10 mouse cellular contexts compared by ENCODE assay signal in genomic region chr9:50900026-50900920, GRCm38 (mm10). TPM values are rescaled to one million over a fixed set of nuclear protein-coding genes. Genes with fewer than 3 reads are reported as not detected.
DNase-seq lines count a peak whose midpoint lies in the region; ATAC-seq lines count a peak whose summit lies in the region.
"Had no signal": no experiment of that assay in that cellular context is flagged by ENCODE, and none has a peak within 500 bp of the region (broad histone marks: within the 10 kb centered on the region; RNA-seq: fewer than 3 reads in every experiment).

No protein-coding gene starts in this region.

- H3K27ac ChIP-seq in limb, embryonic 12.5 days, result peak overlapping the region; percentile 60
- no peak overlapping the region for H3K27ac ChIP-seq in limb, embryonic 10.5 days
- H3K27ac ChIP-seq in forebrain, embryonic 16.5 days (ENCODE audit: low read length), result no peak overlapping the region
- H3K27ac ChIP-seq in limb, embryonic 15.5 days, result peak overlapping the region; percentile 34; the same call in 1 of the 2 replicates

- H3K4me2 ChIP-seq in limb, embryonic 12.5 days, result no peak overlapping the region
- no peak overlapping the region for H3K4me2 ChIP-seq in forebrain, embryonic 16.5 days (ENCODE audit: low read length)
- no peak overlapping the region for H3K4me2 ChIP-seq in limb, embryonic 15.5 days

- H3K9me3 ChIP-seq in limb, embryonic 12.5 days, result no peaks in the 10 kb centered on the region
- no peaks in the 10 kb centered on the region for H3K9me3 ChIP-seq in limb, embryonic 10.5 days (replicated peaks)
- no peaks in the 10 kb centered on the region for H3K9me3 ChIP-seq in forebrain, embryonic 16.5 days (ENCODE audit: control insufficient read depth, low read length)
- H3K9me3 ChIP-seq in limb, embryonic 15.5 days, result no peaks in the 10 kb centered on the region

- H3K9ac ChIP-seq in limb, embryonic 12.5 days (replicated peaks), result no peak overlapping the region
- no peak overlapping the region for H3K9ac ChIP-seq in forebrain, embryonic 16.5 days (replicated peaks; ENCODE audit: low read depth, low read length)
- H3K9ac ChIP-seq in limb, embryonic 15.5 days, result no peak overlapping the region

- H3K4me1 ChIP-seq in limb, embryonic 12.5 days (replicated peaks), result peaks cover 14% of the 10 kb centered on the region
- H3K4me1 ChIP-seq in limb, embryonic 10.5 days, result no peaks in the 10 kb centered on the region
- peaks cover 9% of the 10 kb centered on the region for H3K4me1 ChIP-seq in forebrain, embryonic 16.5 days (replicated peaks; ENCODE audit: control insufficient read depth, insufficient read depth, low read length)
- H3K4me1 ChIP-seq in limb, embryonic 15.5 days, result peaks cover 11% of the 10 kb centered on the region

- H3K36me3 ChIP-seq in limb, embryonic 12.5 days, result peaks cover 35% of the 10 kb centered on the region
- peaks cover 41% of the 10 kb centered on the region for H3K36me3 ChIP-seq in limb, embryonic 10.5 days
- peaks cover 7% of the 10 kb centered on the region; the same call in 1 of the 2 replicates for H3K36me3 ChIP-seq in forebrain, embryonic 16.5 days (ENCODE audit: control insufficient read depth, insufficient read depth)
- H3K36me3 ChIP-seq in limb, embryonic 15.5 days, result peaks cover 27% of the 10 kb centered on the region

- ATAC-seq in limb, embryonic 12.5 days (ENCODE audit: insufficient number of reproducible peaks, insufficient read depth, low FRiP score, low TSS enrichment, low read depth), result peak; percentile 83
- peak; percentile 82 for ATAC-seq in forebrain, embryonic 16.5 days
- ATAC-seq in limb, embryonic 15.5 days (ENCODE audit: insufficient number of reproducible peaks, low FRiP score, low TSS enrichment, low read depth), result no peak
- no peak for ATAC-seq in cerebellum, adult (ENCODE audit: insufficient number of reproducible peaks, low FRiP score, low TSS enrichment)

- 65% methylated on average over 7 of the region's 7 CpGs for WGBS in limb, embryonic 12.5 days
- 85% methylated on average over 7 of the region's 7 CpGs for WGBS in limb, embryonic 10.5 days
- WGBS in forebrain, embryonic 16.5 days, result 31% methylated on average over 7 of the region's 7 CpGs
- WGBS in limb, embryonic 15.5 days, result 41% methylated on average over 7 of the region's 7 CpGs

- H3K27me3 ChIP-seq in limb, embryonic 12.5 days, result no peaks in the 10 kb centered on the region; the same call in none of the 2 replicates
- no peaks in the 10 kb centered on the region for H3K27me3 ChIP-seq in limb, embryonic 10.5 days (ENCODE audit: low read depth, poor library complexity, severe bottlenecking)
- no peaks in the 10 kb centered on the region for H3K27me3 ChIP-seq in forebrain, embryonic 16.5 days (replicated peaks; ENCODE audit: control insufficient read depth, insufficient read depth, low read length)
- H3K27me3 ChIP-seq in limb, embryonic 15.5 days, result no peaks in the 10 kb centered on the region

- DNase-seq in limb, embryonic 10.5 days (ENCODE audit: low spot score), result no peak
- peak; percentile 89 for DNase-seq in NIH3T3 (ENCODE audit: low read depth)
- no peak for DNase-seq in thymus, postnatal 4 days
- DNase-seq in natural killer cell, adult 2 months (ENCODE audit: low spot score in 2 of 2), result no peak
- DNase-seq: lung, adult 18-20 months; thymus, postnatal 25 days had no signal

- H3K4me3 ChIP-seq in limb, embryonic 12.5 days (replicated peaks), result no peak overlapping the region
- H3K4me3 ChIP-seq in limb, embryonic 10.5 days, result no peak overlapping the region
- no peak overlapping the region for H3K4me3 ChIP-seq in forebrain, embryonic 16.5 days (replicated peaks; ENCODE audit: low read length)
- no peak overlapping the region for H3K4me3 ChIP-seq in limb, embryonic 15.5 days

RNA-seq across cellular contexts. Expression of gene Ppp2r1b, which starts 55.2 kb away (rescaled TPM):
- 102 and 106 TPM in 2 replicates for polyA plus RNA-seq in limb, embryonic 12.5 days (2016; fragmentation: Nextera tagmentation; extraction: Ambion mirVana)
- 159 and 177 TPM in 2 replicates for polyA plus RNA-seq in limb, embryonic 10.5 days (2016; fragmentation: Nextera tagmentation; extraction: Ambion mirVana)
- 86.4 and 104 TPM in 2 replicates for polyA plus RNA-seq in forebrain, embryonic 16.5 days (2015; fragmentation: Nextera tagmentation; extraction: Ambion mirVana)
- 48.6 and 49.0 TPM in 2 replicates for polyA plus RNA-seq in limb, embryonic 15.5 days (2015; fragmentation: Nextera tagmentation; extraction: Ambion mirVana)

Comparison
In these comparisons a context has a peak if more than half of its experiments do, and no peak if none do; other contexts are left out.
1. ATAC-seq: peak in limb, embryonic 12.5 days (single experiment) and forebrain, embryonic 16.5 days (single experiment); none in limb, embryonic 15.5 days (single experiment) and cerebellum, adult (single experiment).
2. H3K27ac ChIP-seq: peak in limb, embryonic 12.5 days (single experiment) and limb, embryonic 15.5 days (single experiment); none in limb, embryonic 10.5 days (single experiment) and forebrain, embryonic 16.5 days (single experiment).